Mouse (Mus musculus): ENCODE measurements at regions not wholly inside any gene's neighbourhood (a gene's known extent, or its start where the extent isn't known, plus 50 kb on each side); places are given as distances from the start of the nearest gene placed in this dataset.
"Not testable (repeated sequence)": the region's sequence is repeated elsewhere in the genome, so short reads cannot be mapped to it uniquely, and the experiment has no call there.

DNA sequence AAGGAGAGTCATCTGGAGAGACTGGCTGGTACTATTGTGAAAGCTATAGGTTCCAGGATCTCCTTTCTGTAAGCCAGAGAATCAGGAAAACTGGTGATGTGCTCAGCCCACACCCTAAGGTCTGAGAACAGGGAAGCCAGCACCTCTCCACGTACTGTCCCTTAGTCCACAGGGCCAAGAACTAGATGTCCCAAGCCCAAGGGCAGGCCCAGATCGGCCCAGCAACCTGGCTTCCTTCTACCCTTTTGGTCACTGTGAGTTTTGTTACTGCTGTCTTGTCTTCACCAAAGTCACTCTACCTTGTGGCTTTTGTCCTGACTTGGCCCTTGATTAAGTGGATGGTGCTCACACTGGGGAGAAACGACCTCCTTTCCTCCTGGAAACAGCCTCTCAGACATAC lies 107.8 kb upstream of the Spata13 start:
- no peak for DNase-seq

DNA sequence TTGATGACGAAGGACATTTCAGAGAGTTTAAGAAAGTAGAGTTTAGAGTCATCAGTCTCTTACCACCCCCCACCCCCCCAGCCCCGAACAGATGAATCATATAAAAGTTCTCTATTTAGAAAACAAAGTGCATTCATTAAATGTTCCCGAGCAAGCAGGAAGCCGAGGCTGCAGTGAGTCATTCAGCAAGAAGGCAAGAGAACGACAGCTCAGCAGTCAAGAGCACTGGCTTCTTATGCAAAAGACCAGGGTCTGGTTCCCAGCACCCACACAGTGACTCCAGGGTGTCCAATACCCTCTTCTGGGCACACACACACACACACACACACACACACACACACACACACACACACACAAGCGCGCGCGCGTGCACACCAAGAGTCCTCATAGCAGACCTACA lies 107.0 kb upstream of the Spata13 start:
- no peak for DNase-seq

- DNase-seq = no peak
Observed at GRCm38 (mm10) chr14:60527951-60528350, 105.8 kb upstream of the Spata13 start.

GRCm38 (mm10) chr14:60528520-60528919 lies 105.3 kb upstream of the Spata13 start:
- DNase-seq = no peak

DNA sequence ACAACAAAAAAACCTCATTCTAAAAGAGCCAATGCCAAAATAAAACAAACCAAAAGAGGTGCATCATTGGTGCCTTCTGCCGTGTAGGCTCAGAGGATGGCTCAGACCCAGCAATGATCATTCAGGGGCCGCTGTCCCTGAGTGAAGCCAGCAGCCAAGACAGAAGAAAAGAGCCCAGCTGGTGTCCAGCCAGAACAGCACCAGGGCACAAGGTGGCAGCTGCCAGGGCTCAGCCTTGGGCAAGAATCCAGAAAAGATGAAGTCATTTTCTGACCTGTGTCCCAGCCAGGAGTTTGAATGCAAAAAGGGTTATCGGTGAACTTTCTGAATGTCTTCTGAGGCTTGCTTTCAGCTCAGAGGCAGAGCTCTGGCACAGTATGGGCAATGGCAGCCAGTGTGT lies 104.8 kb upstream of the Spata13 start:
- DNase-seq = peak; percentile 40 to 56

GRCm38 (mm10) chr14:60529646-60530347 lies 104.0 kb upstream of the Spata13 start:
- DNase-seq = no peak

DNA sequence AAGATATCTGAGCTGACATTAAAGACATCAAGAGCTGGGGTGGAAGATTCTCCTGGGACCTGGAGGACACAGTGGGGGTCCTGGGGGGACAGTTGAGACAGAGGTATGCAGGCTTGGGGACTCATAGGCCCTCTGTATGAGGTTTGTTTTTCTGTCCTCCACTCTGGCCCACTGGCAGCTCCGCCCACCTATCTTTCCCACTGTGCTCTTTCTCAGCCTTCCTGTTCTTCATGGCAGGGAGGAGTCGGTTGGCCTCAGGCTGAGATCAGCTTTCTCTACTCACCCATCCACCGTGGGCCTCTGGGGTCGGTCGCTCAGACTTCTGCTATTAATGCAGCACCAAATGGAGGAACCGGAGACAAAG lies 103.5 kb upstream of the Spata13 start:
- DNase-seq = no peak

- no peak for DNase-seq
Observed at GRCm38 (mm10) chr14:60530973-60531372, 102.8 kb upstream of the Spata13 start.

GRCm38 (mm10) chr14:60531766-60532165 lies 102.0 kb upstream of the Spata13 start:
- DNase-seq = no peak

- DNase-seq = no peak
Observed at GRCm38 (mm10) chr14:60533452-60534224, 100.2 kb upstream of the Spata13 start.

- no peak for DNase-seq
Observed at GRCm38 (mm10) chr14:60539040-60539439, 94.8 kb upstream of the Spata13 start.

DNA sequence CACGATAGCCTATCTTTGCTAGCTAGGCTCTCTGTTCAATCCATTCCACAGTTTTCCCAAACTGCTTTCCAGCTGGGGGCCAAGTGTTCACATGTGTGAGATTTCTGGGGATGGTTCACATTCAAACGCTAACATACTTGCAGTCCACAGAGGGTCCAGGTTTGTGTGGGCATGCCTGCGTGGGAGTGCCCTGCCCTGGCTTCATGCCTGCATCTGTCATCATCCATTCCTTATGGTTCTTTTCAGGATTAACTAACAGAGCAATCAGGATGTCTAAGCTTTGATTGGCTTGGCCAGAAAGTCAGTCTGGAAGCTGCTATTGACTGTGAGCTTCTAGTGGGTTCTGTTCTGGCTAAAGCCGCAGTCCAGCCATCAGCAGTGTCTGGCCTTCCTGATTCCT lies 93.7 kb upstream of the Spata13 start:
- DNase-seq = peak in 1 of 2 experiments; percentile 27

- DNase-seq = no peak
Observed at GRCm38 (mm10) chr14:60541596-60541995, 92.2 kb upstream of the Spata13 start.

DNA sequence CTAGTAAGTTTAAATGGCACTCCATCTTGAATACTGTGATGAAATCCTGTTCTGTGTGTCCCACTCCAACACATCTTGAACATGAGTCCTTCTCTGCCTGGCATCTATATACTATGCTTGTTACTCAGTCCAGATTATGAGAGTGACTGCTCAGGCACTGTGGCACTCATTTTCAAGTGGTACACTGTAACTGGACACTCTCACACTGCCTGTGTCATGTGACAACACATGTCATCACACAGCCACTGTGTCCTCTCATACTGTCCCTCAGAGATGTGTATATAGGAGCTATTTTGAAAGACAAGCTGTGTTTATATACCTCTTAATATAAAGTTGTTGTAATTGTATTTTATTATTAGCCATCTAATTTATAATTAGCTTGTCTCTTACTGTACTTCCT lies 89.0 kb upstream of the Spata13 start:
- no peak for DNase-seq

DNA sequence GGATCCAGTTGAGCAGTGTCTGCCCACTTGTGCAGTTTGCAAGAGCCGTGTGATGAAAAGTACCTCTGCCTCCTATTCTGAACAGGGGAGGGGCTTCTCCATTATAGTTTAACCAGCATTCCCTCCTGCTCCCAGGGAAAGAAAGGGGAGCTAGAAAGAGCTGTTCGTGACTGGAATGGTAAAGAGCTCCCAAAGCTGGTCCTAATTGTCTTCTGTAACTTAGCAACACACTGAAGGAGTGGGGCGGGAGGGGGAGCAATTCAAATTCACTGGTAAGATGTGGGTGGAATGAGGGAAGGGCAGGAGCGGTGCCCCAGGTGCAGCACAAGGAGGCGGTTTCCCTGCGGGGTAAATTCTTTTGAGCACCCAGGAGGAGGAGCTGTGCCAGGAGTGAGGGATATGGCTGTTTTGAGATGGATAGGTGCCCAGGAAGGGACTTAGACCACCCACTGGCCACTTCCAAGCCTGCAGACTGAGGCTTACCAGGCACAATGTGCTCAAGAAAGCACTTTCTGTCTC lies 79.5 kb upstream of the Spata13 start:
- DNase-seq = peak; percentile 66 to 70

- no peak for DNase-seq
Observed at GRCm38 (mm10) chr14:60556541-60556940, 77.3 kb upstream of the Spata13 start.

DNA sequence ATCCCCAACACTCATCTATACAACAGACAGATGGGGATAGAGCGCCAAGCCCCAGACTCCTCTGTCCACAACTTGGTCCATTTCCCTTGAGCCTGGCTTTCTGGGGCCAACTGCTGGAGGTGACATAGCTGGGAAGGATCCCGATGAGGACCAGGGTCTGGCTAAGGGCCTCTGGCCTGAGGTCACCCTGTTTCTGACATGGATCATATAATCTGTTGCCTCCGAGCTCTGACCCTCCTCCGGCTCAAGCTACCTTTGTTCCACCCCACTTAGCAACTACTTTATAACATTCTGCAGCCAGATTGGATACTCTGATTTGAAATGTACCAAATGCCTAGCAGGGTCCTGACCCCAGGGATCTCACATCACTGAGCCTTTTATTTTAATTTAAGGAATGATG lies 76.8 kb upstream of the Spata13 start:
- no peak for DNase-seq

DNA sequence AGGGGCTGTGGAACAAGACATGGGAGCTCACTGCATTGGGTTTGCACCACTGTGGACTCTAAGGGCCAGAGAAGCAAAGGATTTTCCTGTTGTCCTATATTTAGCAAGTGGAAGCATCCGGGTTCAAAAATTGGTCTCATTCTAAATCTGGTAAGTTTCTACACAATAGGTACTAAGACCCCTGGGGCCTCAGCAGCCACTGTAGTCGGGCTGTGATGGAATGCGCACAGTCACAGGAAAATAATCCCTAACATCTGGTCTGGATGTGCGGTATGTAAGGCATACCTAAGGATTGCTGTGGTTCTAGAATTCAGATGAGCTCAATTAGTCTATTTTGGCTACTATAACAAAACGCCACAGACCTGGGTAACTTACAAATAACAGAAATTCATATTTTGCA lies 74.4 kb upstream of the Spata13 start:
- no peak for DNase-seq

DNA sequence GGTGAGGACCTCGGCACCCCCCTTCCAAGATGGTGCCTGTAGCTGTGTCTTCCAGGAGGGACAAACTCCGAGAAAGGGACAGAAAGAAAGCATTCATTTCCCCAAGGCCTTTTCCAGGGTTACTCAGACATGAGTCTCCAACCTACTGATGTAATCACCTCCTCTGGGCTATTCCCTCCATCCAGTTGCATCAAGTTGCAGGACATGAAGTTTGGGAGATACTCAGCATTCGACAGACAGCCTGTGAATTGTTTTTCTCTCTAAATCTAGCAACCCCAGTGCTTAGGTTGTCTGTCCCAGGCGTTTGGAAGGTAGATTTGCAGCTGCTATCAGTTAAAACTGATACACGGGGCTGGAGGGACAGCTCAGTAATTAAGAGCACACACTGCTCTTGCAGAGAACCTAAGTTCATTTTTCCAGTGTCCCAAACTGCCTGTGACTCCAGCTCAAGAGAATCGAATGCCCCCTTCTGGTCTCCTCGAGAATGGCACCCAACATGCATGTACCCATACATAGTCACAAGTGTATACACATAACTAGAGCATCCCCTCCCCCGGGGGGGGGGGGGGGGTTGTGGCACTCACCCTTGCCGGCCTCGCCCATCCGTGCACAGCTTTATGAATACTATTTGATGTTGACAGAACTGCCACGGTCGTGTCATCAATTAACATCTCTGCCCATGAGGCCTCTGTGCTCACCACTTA lies 73.8 kb upstream of the Spata13 start:
- no peak for DNase-seq

DNA sequence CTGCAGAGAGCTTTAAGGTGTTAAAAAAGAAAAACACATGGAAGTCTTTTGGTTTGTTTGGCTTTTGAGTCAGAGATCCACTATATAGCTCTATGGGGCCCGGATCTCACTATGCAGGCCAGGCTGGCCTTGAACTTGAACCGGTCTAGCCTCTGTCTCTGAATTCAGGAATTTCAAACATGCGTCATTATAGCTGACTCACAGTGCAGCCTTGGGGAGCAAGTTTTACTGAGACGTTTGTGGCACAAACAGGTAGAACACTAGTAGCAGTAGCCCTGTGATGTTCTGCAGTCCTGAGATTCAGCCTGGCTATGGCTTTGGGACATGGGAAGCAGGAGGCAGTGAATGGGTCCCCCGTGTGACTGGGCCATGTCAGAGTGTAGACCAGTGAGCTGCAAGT lies 57.5 kb upstream of the Spata13 start:
- DNase-seq = no peak

DNA sequence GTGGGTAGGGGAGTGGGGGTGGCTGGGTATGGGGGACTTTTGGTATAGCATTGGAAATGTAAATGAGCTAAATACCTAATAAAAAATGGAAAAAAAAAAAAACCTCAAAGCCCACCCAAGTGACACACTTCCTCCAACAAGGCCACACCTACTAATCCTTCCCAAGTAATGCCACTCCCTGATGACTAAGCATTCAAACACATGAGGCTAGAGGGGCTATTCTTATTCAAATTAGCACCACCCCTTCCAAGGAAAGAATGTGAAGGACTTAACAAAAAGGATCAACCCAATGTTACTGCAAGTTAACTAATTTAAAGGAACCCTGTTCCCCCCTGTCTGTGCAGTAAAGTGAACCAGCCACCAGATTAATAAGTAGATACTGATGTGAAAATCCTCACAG lies 53.7 kb upstream of the Spata13 start:
- not testable (repeated sequence) for DNase-seq

Measured in layer of hippocampus, postnatal 36 days (tissue).